Mouse (Mus musculus): ENCODE data around the gene Chtf18. TPM values are rescaled to one million over a fixed set of nuclear protein-coding genes. Genes with fewer than 3 reads are reported as not detected.

The Chtf18 gene
- 24.8 and 34.5 TPM in 2 replicates for total RNA-seq (2012; rRNA removed)
- total RNA-seq (2014; rRNA removed), result 11.9 and 14.5 TPM in 2 replicates
- 38.2 and 49.9 TPM in 2 replicates for polyA plus RNA-seq (2012; ENCODE audit: insufficient read length, low read depth)

DNA sequence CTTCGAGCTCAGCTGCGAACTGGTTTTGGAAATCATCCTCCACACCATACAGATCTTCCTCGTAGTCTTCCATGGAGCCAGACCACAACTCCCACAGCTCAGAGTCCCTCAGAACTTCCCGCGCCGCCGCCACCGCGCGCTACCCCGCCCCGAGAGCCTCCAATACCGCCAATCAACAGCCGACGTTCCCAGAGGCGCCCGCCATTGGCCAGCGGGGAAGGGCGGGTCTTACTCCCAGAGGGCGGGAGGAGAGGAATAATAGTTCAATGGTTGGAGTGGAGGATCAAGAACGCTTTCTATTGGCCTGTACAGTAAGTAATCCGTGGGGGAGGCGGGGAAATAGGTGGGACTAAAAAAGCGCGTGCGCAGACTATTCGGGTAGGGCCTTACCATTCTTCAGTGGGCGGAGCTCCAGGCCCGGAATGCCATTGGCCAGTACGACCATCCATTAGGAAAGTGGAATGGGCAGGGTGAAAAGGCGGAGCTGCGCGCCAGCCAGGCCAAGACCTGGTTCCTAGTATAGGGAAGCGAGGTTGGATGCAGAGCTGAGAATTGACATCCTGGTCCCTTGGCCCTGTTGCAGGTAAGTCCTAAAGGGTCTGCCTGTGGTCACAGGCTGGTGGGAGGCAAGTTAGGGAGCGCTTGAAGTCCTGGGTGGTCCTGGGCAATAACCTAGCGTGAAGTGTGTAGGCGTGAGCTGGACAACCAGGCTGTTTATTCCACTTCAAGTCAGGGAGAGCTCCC is at the start of gene Chtf18, which contains the start of gene Rpusd1:
Chtf18 (minus strand) TSS at position 155 of the 744 bp plus-strand sequence.
Rpusd1 (plus strand) TSS at position 406 of the 744 bp plus-strand sequence.
- Histone ChIP-seq H3K9me3 (replicated peaks; ENCODE audit: low read length) (no peaks in the 10 kb centered on the region), H3K4me2 (ENCODE audit: insufficient read depth, low read depth, poor library complexity, severe bottlenecking) (peak within 1 kb of the TSS; percentile 84), H3K4me3 (replicated peaks in 1 of 3; ENCODE audit: low read depth in 2 of 3, low read length in 2 of 3, poor library complexity in 1 of 3) (peak within 1 kb of the TSS; percentile 78 to 98 (median 83)), H3K4me1 (ENCODE audit: control insufficient read depth in 1 of 2, insufficient read depth in 2 of 2) (peaks cover 9 to 28% of the 10 kb centered on the region in 2 experiments), H3K79me2 (replicated peaks; ENCODE audit: control insufficient read depth, extremely low read depth, insufficient read depth, poor library complexity, severe bottlenecking) (no peaks in the 10 kb centered on the region; the same call in 1 of the 2 replicates), H3K27me3 (replicated peaks) (no peaks in the 10 kb centered on the region), H3K36me3 (replicated peaks in 1 of 2; ENCODE audit: control insufficient read depth in 1 of 2, insufficient read depth in 1 of 2, low read length in 1 of 2) (peaks cover 28 to 65% of the 10 kb centered on the region in 2 experiments), H3K27ac (ENCODE audit: insufficient read depth, low read depth) (no peak within 1 kb of the TSS), H3K9ac (ENCODE audit: insufficient read depth, low read depth) (peak within 1 kb of the TSS; percentile 85)
- in situ Hi-C loops (cut with MboI; ENCODE audit: low pct_ligation_motif_present, low pct_unique_long_range_greater_than_20kb, low sequenced_read_pairs) (no loop called here), dilution Hi-C loops (cut with MboI; ENCODE audit: extremely low pct_ligation_motif_present, extremely low pct_unique_long_range_greater_than_20kb, low sequenced_read_pairs) (no loop called here)
- DNase-seq (ENCODE audit: extremely low read depth), result peak; percentile 100
- TF ChIP-seq ETS1 (conservative IDR thresholded peaks at IDR 0.05; ENCODE audit: low read depth, low read length) (no peak), MAFK (IDR thresholded peaks at IDR 0.05; ENCODE audit: insufficient replicate concordance, low read length) (no peak), TBP (conservative IDR thresholded peaks at IDR 0.05; ENCODE audit: low read depth, low read length) (peak; percentile 68; the same call in 1 of the 2 replicates), USF2 (conservative IDR thresholded peaks at IDR 0.05; ENCODE audit: low read depth, low read length) (no peak), PAX5 (IDR thresholded peaks at IDR 0.05; ENCODE audit: low read length) (no peak), ZC3H11A (IDR thresholded peaks at IDR 0.05; ENCODE audit: low read depth, low read length) (no peak), ZKSCAN1 (IDR thresholded peaks at IDR 0.05; ENCODE audit: borderline replicate concordance, low read depth, low read length) (no peak), E2F4 (IDR thresholded peaks at IDR 0.05; ENCODE audit: insufficient replicate concordance, low read depth, low read length) (peak; percentile 81; the same call in 1 of the 2 replicates), JUND (conservative IDR thresholded peaks at IDR 0.05; ENCODE audit: low read depth, low read length) (no peak), SMC3 (IDR thresholded peaks at IDR 0.05; ENCODE audit: low read depth, low read length) (no peak), USF1 (IDR thresholded peaks at IDR 0.05; ENCODE audit: low read depth, low read length) (no peak), BHLHE40 (IDR thresholded peaks at IDR 0.05; ENCODE audit: low read depth, low read length) (no peak), IRF4 (IDR thresholded peaks at IDR 0.05; ENCODE audit: low read depth, low read length) (0 out of 2 replicates have a peak, but pooled peaks have one; percentile 24), RAD21 (IDR thresholded peaks at IDR 0.05; ENCODE audit: low read depth, low read length) (no peak), CHD1 (IDR thresholded peaks at IDR 0.05; ENCODE audit: low read depth, low read length) (no peak), GABPA (IDR thresholded peaks at IDR 0.05; ENCODE audit: insufficient replicate concordance, low read depth, low read length) (no peak), MXI1 (IDR thresholded peaks at IDR 0.05; ENCODE audit: low read depth, low read length) (no peak; the same call in 1 of the 2 replicates), KAT2A (IDR thresholded peaks at IDR 0.05; ENCODE audit: insufficient replicate concordance, low read length) (no peak), SIN3A (IDR thresholded peaks at IDR 0.05; ENCODE audit: low read length) (peak; percentile 75), EP300 (IDR thresholded peaks at IDR 0.05; ENCODE audit: low read length) (no peak), HCFC1 (IDR thresholded peaks at IDR 0.05; ENCODE audit: low read depth, low read length) (peak; percentile 57), CHD2 (IDR thresholded peaks at IDR 0.05; ENCODE audit: low read length) (peak; percentile 82), RCOR1 (conservative IDR thresholded peaks at IDR 0.05; ENCODE audit: low read depth, low read length) (no peak), ZNF384 (IDR thresholded peaks at IDR 0.05; ENCODE audit: low read depth, low read length) (no peak), POLR2A (IDR thresholded peaks at IDR 0.05; ENCODE audit: low read depth, low read length) (peak; percentile 88), JUN (IDR thresholded peaks at IDR 0.05; ENCODE audit: insufficient read depth, low read depth, low read length) (no peak), MEF2A (IDR thresholded peaks at IDR 0.05; ENCODE audit: borderline replicate concordance, low read depth, low read length) (no peak), NRF1 (IDR thresholded peaks at IDR 0.05; ENCODE audit: low read depth, low read length) (peak; percentile 82), MAZ (IDR thresholded peaks at IDR 0.05; ENCODE audit: low read depth, low read length) (0 out of 2 replicates have a peak, but pooled peaks have one; percentile 55), ELF1 (IDR thresholded peaks at IDR 0.05; ENCODE audit: low read depth, low read length) (peak; percentile 49), CTCF (conservative IDR thresholded peaks at IDR 0.05 in 1 of 2, IDR thresholded peaks at IDR 0.05 in 1 of 2; ENCODE audit: low read depth in 2 of 2, low read length in 2 of 2) (no peak), MAX (IDR thresholded peaks at IDR 0.05; ENCODE audit: low read length) (peak; percentile 38; the same call in 1 of the 2 replicates), UBTF (IDR thresholded peaks at IDR 0.05; ENCODE audit: low read depth, low read length) (no peak), MYC (IDR thresholded peaks at IDR 0.05; ENCODE audit: low read depth, low read length) (no peak), POLR2AphosphoS2 (IDR thresholded peaks at IDR 0.05; ENCODE audit: low read depth, low read length) (no peak), NELFE (IDR thresholded peaks at IDR 0.05; ENCODE audit: low read depth, low read length) (peak; percentile 52), TCF12 (IDR thresholded peaks at IDR 0.05; ENCODE audit: low read depth, low read length) (peak; percentile 45; the same call in 1 of the 2 replicates), ZMIZ1 (IDR thresholded peaks at IDR 0.05; ENCODE audit: low read depth, low read length) (0 out of 2 replicates have a peak, but pooled peaks have one; percentile 45)

Data from CH12.LX (cell line).